Mouse (Mus musculus): ENCODE results near the gene Stfa3. TPM values are rescaled to one million over a fixed set of nuclear protein-coding genes. Genes with fewer than 3 reads are reported as not detected.
"Not testable (repeated sequence)": the region's sequence is repeated elsewhere in the genome, so short reads cannot be mapped to it uniquely, and the experiment has no call there.

Gene Stfa3
- polyA plus RNA-seq, 1 experiment from 2014 or later, result 3.7 TPM

- Histone ChIP-seq H3K4me3 (replicated peaks; ENCODE audit: low read depth, low read length) (no peak overlapping the region), H3K9ac (ENCODE audit: low read depth, low read length) (no peak overlapping the region), H3K9me3 (replicated peaks; ENCODE audit: low read length) (no peaks in the 10 kb centered on the region), H3K27me3 (ENCODE audit: insufficient read depth, low read length) (no peaks in the 10 kb centered on the region), H3K4me2 (ENCODE audit: low read length) (no peak overlapping the region), H3K27ac (no peak overlapping the region), H3K36me3 (ENCODE audit: insufficient read depth, low read length) (no peaks in the 10 kb centered on the region), H3K4me1 (replicated peaks; ENCODE audit: insufficient read depth, low read length) (no peaks in the 10 kb centered on the region)
- DNase-seq (ENCODE audit: low spot score) (no peak), ATAC-seq (replicated peaks; ENCODE audit: low FRiP score, low read depth) (no peak)
- TF ChIP-seq CTCF (IDR thresholded peaks at IDR 0.05; ENCODE audit: low read depth), result no peak
- whole genome bisulfite sequencing, result 63% methylated on average over 3 of the region's 3 CpGs
These were observed 10.2 kb upstream of the Stfa3 start for GRCm38 (mm10) chr16:36465436-36465835.

GRCm38 (mm10) chr16:36464076-36464475, 8.9 kb upstream of the Stfa3 start:
- TF ChIP-seq CTCF (IDR thresholded peaks at IDR 0.05; ENCODE audit: low read depth), result no peak
- Histone ChIP-seq H3K4me2 (ENCODE audit: low read length) (no peak overlapping the region), H3K9ac (ENCODE audit: low read depth, low read length) (no peak overlapping the region), H3K9me3 (replicated peaks; ENCODE audit: low read length) (no peaks in the 10 kb centered on the region), H3K27ac (no peak overlapping the region), H3K4me1 (replicated peaks; ENCODE audit: insufficient read depth, low read length) (no peaks in the 10 kb centered on the region), H3K36me3 (ENCODE audit: insufficient read depth, low read length) (no peaks in the 10 kb centered on the region), H3K4me3 (replicated peaks; ENCODE audit: low read depth, low read length) (no peak overlapping the region), H3K27me3 (ENCODE audit: insufficient read depth, low read length) (no peaks in the 10 kb centered on the region)
- ATAC-seq (replicated peaks; ENCODE audit: low FRiP score, low read depth) (no peak), DNase-seq (ENCODE audit: low spot score) (no peak)
- 76% methylated on average over 4 of the region's 4 CpGs for WGBS

GRCm38 (mm10) chr16:36460426-36460825, 5.2 kb upstream of the Stfa3 start:
- Histone ChIP-seq H3K4me2 (ENCODE audit: low read length) (no peak overlapping the region), H3K27me3 (ENCODE audit: insufficient read depth, low read length) (no peaks in the 10 kb centered on the region), H3K27ac (no peak overlapping the region), H3K36me3 (ENCODE audit: insufficient read depth, low read length) (no peaks in the 10 kb centered on the region), H3K4me3 (replicated peaks; ENCODE audit: low read depth, low read length) (no peak overlapping the region), H3K9ac (ENCODE audit: low read depth, low read length) (no peak overlapping the region), H3K4me1 (replicated peaks; ENCODE audit: insufficient read depth, low read length) (no peaks in the 10 kb centered on the region), H3K9me3 (replicated peaks; ENCODE audit: low read length) (no peaks in the 10 kb centered on the region)
- WGBS, result 32% methylated on average over 2 of the region's 2 CpGs
- DNase-seq (ENCODE audit: low spot score), result no peak
- ATAC-seq (replicated peaks; ENCODE audit: low FRiP score, low read depth), result no peak
- TF ChIP-seq CTCF (IDR thresholded peaks at IDR 0.05; ENCODE audit: low read depth), result no peak

GRCm38 (mm10) chr16:36420979-36421378, 34.2 kb downstream of the Stfa3 start:
- not testable (repeated sequence) for DNase-seq (ENCODE audit: low spot score); H3K4me1 ChIP-seq (replicated peaks; ENCODE audit: insufficient read depth, low read length); H3K4me3 ChIP-seq (replicated peaks; ENCODE audit: low read depth, low read length); H3K9ac ChIP-seq (ENCODE audit: low read depth, low read length); ATAC-seq (replicated peaks; ENCODE audit: low FRiP score, low read depth); H3K27ac ChIP-seq; H3K4me2 ChIP-seq (ENCODE audit: low read length); H3K36me3 ChIP-seq (ENCODE audit: insufficient read depth, low read length); H3K27me3 ChIP-seq (ENCODE audit: insufficient read depth, low read length); H3K9me3 ChIP-seq (replicated peaks; ENCODE audit: low read length)
- 78% methylated on average over 1 of the region's 1 CpGs for WGBS

GRCm38 (mm10) chr16:36408357-36408756, 46.8 kb downstream of the Stfa3 start, which contains the start of gene Stfa2:
Gene Stfa2, minus strand, starts transcription at chr16:36408457.
- DNase-seq (ENCODE audit: low spot score), result no peak
- Histone ChIP-seq H3K4me1 (replicated peaks; ENCODE audit: insufficient read depth, low read length) (no peaks in the 10 kb centered on the region), H3K27ac (no peak within 1 kb of the TSS), H3K9ac (ENCODE audit: low read depth, low read length) (no peak within 1 kb of the TSS), H3K36me3 (ENCODE audit: insufficient read depth, low read length) (no peaks in the 10 kb centered on the region), H3K9me3 (replicated peaks; ENCODE audit: low read length) (no peaks in the 10 kb centered on the region), H3K27me3 (ENCODE audit: insufficient read depth, low read length) (no peaks in the 10 kb centered on the region), H3K4me2 (ENCODE audit: low read length) (no peak within 1 kb of the TSS), H3K4me3 (replicated peaks; ENCODE audit: low read depth, low read length) (no peak within 1 kb of the TSS)
- no peak for ATAC-seq (replicated peaks; ENCODE audit: low FRiP score, low read depth)
- TF ChIP-seq CTCF (IDR thresholded peaks at IDR 0.05; ENCODE audit: low read depth), result no peak

Other genes starting within 250 kb of the Stfa3 start
- 0.88 and 1.7 TPM in 2 replicates for gene Gm5416, start 245.0 kb downstream of the Stfa3 start, polyA plus RNA-seq (2015; fragmentation: Nextera tagmentation; extraction: Ambion mirVana)
- gene 2010005H15Rik, start 233.9 kb downstream of the Stfa3 start, polyA plus RNA-seq (2015; fragmentation: Nextera tagmentation; extraction: Ambion mirVana), result 3.5 and 4.5 TPM in 2 replicates
- gene Stfa1, start 178.4 kb downstream of the Stfa3 start, polyA plus RNA-seq (2015; fragmentation: Nextera tagmentation; extraction: Ambion mirVana), result 16.1 and 18.4 TPM in 2 replicates
- not detected in 2 replicates for gene BC117090, start 121.1 kb downstream of the Stfa3 start, polyA plus RNA-seq (2015; fragmentation: Nextera tagmentation; extraction: Ambion mirVana)
- gene BC100530, start 87.6 kb downstream of the Stfa3 start, polyA plus RNA-seq (2015; fragmentation: Nextera tagmentation; extraction: Ambion mirVana), result 13.9 and 14.2 TPM in 2 replicates
- 3.9 and 4.0 TPM in 2 replicates for gene Stfa2, start 46.9 kb downstream of the Stfa3 start, polyA plus RNA-seq (2015; fragmentation: Nextera tagmentation; extraction: Ambion mirVana)
- 3.5 and 4.6 TPM in 2 replicates for gene Casr, start 106.7 kb upstream of the Stfa3 start, polyA plus RNA-seq (2015; fragmentation: Nextera tagmentation; extraction: Ambion mirVana)
- 1.1 and 1.4 TPM in 2 replicates for gene Cd86, start 210.7 kb upstream of the Stfa3 start, polyA plus RNA-seq (2015; fragmentation: Nextera tagmentation; extraction: Ambion mirVana)
- gene Ildr1, start 238.6 kb upstream of the Stfa3 start, polyA plus RNA-seq (2015; fragmentation: Nextera tagmentation; extraction: Ambion mirVana), result 16.1 TPM in 2 replicates

Measured in kidney, postnatal 0 days (tissue).